Mouse (Mus musculus) hematopoietic stem cell, adult 5-6 weeks (primary cell): Measurements from ENCODE around the gene Plek2. TPM values are rescaled to one million over a fixed set of nuclear protein-coding genes. Genes with fewer than 3 reads are reported as not detected.
A peak's percentile ranks its signal among the peaks of the same experiment; 100 is the strongest.

Source experiments
- ATAC-seq, 2 experiments: fragments of 125-278 bp in 1 of 2; replicated peaks in 1 of 2; 2 replicates each; pipeline ENCODE4 v1.8.0; 2016 to 2017; ENCODE audit warnings: inconsistent platforms in 2 of 2, mild to moderate bottlenecking in 2 of 2, moderate number of reproducible peaks in 2 of 2, low read depth in 1 of 2, moderate TSS enrichment in 1 of 2; ENCODE audit not compliant: low FRiP score in 2 of 2, poor library complexity in 2 of 2, severe bottlenecking in 2 of 2, insufficient read depth in 1 of 2, low TSS enrichment in 1 of 2
- total RNA-seq: library from RNA; stranded (forward); fragments of 172-1452, 232-1000 nt; gene quantifications from 2 replicates; pipeline ENCODE4 v1.2.3, GENCODE M21; 2017

Plek2 gene
- total RNA-seq, 1 experiment from 2014 or later, result not detected

GRCm38 (mm10) chr12:78918227-78919078, 11.7 kb upstream of the Plek2 start:
- ATAC-seq, result peak; percentile 85

GRCm38 (mm10) chr12:78916278-78916677, 9.5 kb upstream of the Plek2 start:
- ATAC-seq, result no peak

DNA sequence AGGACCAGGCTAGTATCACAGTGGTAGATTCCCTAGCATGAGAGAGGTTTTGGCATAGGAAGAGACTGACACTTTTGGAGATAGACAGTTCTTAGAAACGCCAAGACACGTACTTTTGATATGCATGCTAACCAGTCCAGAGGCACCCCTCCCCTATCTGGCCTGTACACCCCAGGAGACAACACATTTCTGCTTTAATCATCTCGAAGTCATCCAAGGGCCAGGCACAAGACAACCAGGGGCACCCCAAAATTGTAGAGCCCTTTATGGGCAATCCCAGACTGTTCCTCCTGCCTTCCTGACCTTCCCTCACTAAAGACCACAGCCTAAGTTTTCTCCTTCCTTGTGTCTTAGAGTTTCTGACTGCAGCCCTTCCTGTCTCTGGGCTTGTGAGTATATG, 8.8 kb upstream of the Plek2 start:
- no peak for ATAC-seq

GRCm38 (mm10) chr12:78914458-78914857, 7.7 kb upstream of the Plek2 start:
- no peak for ATAC-seq

- peak; percentile 15 to 17; a peak in 1 of 4 replicates for ATAC-seq
Observed at GRCm38 (mm10) chr12:78911707-78912417, 5.1 kb upstream of the Plek2 start.

DNA sequence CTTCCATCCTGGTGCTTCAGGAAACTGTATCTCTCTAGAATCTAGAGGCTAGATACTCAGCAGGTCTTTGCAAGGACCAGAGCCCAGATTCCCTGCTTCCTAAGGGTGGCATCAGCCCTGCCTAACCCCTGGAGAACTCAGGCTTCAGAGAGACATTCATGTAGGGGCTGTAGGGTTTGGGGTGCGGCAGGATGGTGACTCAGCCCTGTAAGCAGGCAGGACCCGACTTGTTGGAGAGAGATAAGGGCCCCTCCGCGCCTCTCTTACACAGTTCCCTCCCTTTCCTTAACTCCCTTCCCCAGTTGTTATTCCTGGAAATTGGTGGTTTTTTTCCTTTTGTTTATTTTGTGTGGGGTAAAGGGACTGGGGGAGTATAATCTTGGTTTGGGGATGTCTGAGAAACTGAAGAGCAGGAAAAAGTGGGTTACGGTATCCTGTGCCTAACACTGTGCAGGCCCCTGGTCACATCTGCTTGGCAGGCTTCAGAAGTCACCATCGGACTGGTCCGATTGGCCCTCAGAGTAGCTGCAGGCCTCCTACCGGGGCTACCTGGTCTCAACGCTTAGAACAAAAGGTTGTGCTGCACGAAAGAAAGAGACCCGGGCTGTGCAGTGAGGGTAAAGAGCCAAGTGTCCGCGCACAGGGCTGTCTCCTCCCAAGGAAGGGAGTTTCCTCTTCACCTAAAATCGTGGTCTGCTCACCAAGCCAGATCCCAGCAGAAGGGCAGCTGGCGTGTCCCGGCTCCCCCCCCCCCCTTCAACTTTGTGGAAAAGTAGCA, 4.1 kb upstream of the Plek2 start:
- ATAC-seq, result peak; percentile 19 to 37; a peak in 2 of 4 replicates

- no peak for ATAC-seq
Observed at GRCm38 (mm10) chr12:78908081-78908605, 1.4 kb upstream of the Plek2 start.

GRCm38 (mm10) chr12:78904499-78904898, 2.3 kb downstream of the Plek2 start:
- no peak for ATAC-seq

DNA sequence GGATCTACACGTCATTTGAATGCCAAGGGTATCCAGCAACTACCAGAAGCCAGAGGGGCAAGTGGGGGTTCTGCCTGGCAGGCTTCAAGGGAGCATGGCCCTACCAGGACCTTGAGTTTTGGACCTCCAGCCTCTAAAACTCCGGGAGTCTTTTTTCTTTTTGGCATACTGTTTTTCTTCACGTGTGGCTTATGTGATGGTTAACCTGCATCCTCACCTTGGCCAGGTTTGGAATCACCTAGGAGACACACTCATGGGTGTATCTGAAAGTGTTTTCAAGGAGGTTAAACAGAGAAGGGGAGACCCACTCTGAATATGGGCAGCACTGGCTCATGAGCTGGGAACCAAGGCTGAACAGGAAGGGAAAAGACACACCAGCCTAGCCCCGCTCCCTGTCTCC, 3.5 kb downstream of the Plek2 start:
- no peak for ATAC-seq

GRCm38 (mm10) chr12:78901467-78901866, 5.3 kb downstream of the Plek2 start:
- no peak for ATAC-seq

DNA sequence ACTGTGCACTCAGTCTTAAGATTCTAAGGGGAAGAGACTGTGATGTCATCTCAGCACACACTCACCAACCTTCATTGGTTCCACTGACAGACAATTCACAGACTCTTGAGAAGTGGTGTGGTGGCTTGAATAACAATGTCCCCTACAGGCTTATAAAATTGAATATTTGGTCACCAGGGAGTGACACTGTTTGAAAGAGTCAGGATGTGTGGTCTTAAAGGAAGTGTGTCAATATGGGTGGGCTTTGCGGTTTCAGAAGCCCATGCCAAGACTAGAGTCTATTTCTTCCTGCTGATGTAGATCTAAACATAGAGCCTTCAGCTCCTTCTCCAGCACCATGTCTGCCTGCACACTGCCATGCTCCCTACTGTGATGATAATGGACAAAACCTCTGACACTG, 8.9 kb downstream of the Plek2 start:
- no peak for ATAC-seq

GRCm38 (mm10) chr12:78891149-78891548, 15.6 kb downstream of the Plek2 start:
- ATAC-seq, result no peak

DNA sequence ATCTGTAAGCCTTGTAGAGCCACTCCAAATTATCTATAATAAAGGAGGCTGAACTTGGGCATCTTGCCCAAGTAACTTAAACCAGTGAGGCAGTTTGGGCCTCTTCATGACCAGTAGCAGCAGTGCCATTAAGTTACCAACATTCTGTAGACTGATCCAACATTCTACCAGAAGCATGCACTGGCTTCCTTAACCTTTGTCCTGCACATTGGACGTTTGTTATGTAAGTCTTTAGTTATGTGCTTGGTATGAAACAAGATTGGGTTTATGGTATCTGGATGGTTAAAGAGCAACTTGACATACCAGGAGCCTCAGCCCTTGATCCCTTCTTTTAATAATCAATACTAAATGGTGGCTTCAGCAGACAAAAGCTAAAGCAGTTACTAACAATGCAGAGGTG, 16.7 kb downstream of the Plek2 start:
- no peak for ATAC-seq

GRCm38 (mm10) chr12:78874581-78874980, 32.2 kb downstream of the Plek2 start:
- ATAC-seq, result no peak

- ATAC-seq, result no peak
Observed at GRCm38 (mm10) chr12:78868115-78868514, 38.6 kb downstream of the Plek2 start.

- no peak for ATAC-seq
Observed at GRCm38 (mm10) chr12:78865434-78865833, 41.3 kb downstream of the Plek2 start.

- peak; percentile 5 to 20; a peak in 2 of 4 replicates for ATAC-seq
Observed at GRCm38 (mm10) chr12:78862254-78862730, 44.5 kb downstream of the Plek2 start.
